Mouse (Mus musculus) forebrain, embryonic 11.5 days (tissue): Measurements from ENCODE around the gene Gps2. TPM values are rescaled to one million over a fixed set of nuclear protein-coding genes. Genes with fewer than 3 reads are reported as not detected.
"Not testable (repeated sequence)": the region's sequence is repeated elsewhere in the genome, so short reads cannot be mapped to it uniquely, and the experiment has no call there.

Experiments
- ATAC-seq: fragments of 200-750 bp; cut with Nextera tagmentation; replicated peaks from 2 replicates; pipeline ENCODE4 v1.8.0; 2017; ENCODE audit warnings: moderate TSS enrichment; ENCODE audit not compliant: low FRiP score
- DNase-seq: peaks from one replicate; pipeline ENCODE4 v3.0.0-alpha.2; 2017; ENCODE audit warnings: low spot score
- H3K27ac ChIP-seq: fragments of 300-500 bp; sonication (generic); 2 replicates; pipeline ENCODE4 v1.5.1; 2014; ENCODE audit warnings: low read depth, low read length
- H3K27me3 ChIP-seq: fragments of 300-500 bp; sonication (generic); 2 replicates; pipeline ENCODE4 v1.6.1; 2014; ENCODE audit warnings: mild to moderate bottlenecking, low read length, mixed read lengths; ENCODE audit not compliant: control insufficient read depth, insufficient read depth
- H3K36me3 ChIP-seq: fragments of 300-500 bp; sonication (generic); 2 replicates; pipeline ENCODE4 v1.6.1; 2014; ENCODE audit warnings: mild to moderate bottlenecking, low read length, moderate library complexity, mixed read lengths; ENCODE audit not compliant: control insufficient read depth, insufficient read depth
- H3K4me1 ChIP-seq: fragments of 300-500 bp; sonication (generic); replicated peaks from 2 replicates; pipeline ENCODE4 v1.6.1; 2014; ENCODE audit warnings: low read length, mixed read lengths; ENCODE audit not compliant: control insufficient read depth, insufficient read depth
- H3K4me2 ChIP-seq: fragments of 300-500 bp; sonication (generic); 2 replicates; pipeline ENCODE4 v1.6.1; 2014; ENCODE audit warnings: low read depth, mild to moderate bottlenecking, low read length, moderate library complexity, mixed read lengths; ENCODE audit not compliant: severe bottlenecking
- H3K4me3 ChIP-seq: fragments of 300-500 bp; sonication (generic); 2 replicates; pipeline ENCODE4 v1.5.1; 2014; ENCODE audit warnings: low read depth, low read length
- H3K9ac ChIP-seq: fragments of 300-500 bp; sonication (generic); 2 replicates; pipeline ENCODE4 v1.6.1; 2014; ENCODE audit warnings: low read length
- H3K9me3 ChIP-seq: fragments of 300-500 bp; sonication (generic); 2 replicates; pipeline ENCODE4 v1.6.1; 2016; ENCODE audit warnings: low read length, mixed read lengths; ENCODE audit not compliant: control insufficient read depth
- WGBS: fragments of 180-500 bp; shearing (Covaris S2); extraction: QIAGEN DNeasy Blood & Tissue Kit; methylation state at CpG from one replicate; pipeline ENCODE4 v1.1.7; 2014; 5-methylcytosine and 5-hydroxymethylcytosine counted together
- polyA plus RNA-seq: library from polyadenylated mRNA; unstranded; fragments of >200 nt; fragmentation: Nextera tagmentation; extraction: Ambion mirVana; gene quantifications from 2 replicates; pipeline ENCODE4 v1.2.1, GENCODE M21; 2014

Gps2 gene
- polyA plus RNA-seq, 1 experiment from 2014 or later = 99.2 TPM

DNA sequence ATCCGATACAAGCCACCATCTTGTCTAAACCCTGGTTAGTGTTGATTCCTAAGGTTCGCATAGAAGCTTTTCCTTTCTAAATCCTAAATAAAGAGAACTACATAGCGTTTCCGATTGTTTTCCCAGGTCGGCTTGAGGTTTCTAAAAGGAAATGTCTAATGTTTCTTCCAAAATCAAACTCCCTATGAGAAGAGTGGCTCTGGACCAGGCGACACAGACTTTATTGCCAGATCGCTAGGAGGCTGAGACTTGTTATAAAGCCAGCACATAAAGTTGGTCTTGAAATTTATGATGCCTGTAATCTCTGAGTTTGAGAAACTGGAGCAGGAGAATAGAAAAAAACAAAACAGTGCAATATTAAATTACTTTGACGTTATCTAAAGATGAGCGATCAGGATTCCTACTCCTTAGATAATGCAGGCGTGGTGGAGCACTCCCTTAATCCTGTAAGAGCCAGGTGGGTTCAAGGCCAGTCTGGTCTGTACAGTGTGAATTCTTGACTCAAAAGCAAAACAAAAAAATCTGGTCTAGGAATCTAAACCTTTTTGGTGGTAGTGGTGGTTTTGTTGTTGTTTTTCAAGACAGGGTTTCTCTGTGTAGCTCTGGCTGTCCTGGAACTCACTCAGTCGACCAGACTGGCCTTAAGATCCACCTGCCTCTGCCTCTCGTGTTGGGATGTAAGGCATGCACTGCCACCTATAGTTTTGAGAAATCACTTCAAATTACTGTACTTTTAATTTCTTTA lies 8.5 kb downstream of the Gps2 start:
- DNase-seq = no peak
- WGBS = 5% methylated on average over 12 of the region's 12 CpGs

DNA sequence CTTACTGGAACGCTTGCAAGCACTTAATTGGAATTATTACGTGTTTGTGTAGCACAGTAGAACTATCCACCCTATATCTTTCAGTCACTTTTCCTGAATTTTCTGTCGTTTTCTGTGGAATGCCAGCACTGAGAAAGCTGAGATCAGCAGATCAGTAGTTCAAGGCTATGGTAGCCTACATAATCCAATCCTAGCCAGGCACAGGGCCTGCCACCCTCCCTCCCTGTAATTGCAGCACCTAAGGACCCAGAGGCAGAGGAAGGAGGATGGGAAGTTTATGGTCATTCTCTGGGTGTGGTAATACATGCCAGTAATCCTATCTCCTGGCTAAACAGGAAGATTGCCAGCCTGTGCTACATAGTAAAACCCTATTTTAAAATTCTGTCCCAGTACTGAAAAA lies 9.1 kb downstream of the Gps2 start:
- peak overlapping the region; percentile 69; the same call in 1 of the 2 replicates for H3K9ac ChIP-seq
- H3K4me3 ChIP-seq = no peak overlapping the region
- no peak for DNase-seq

More for the DNA sequence above, 8.5 kb downstream of the Gps2 start:
- H3K36me3 ChIP-seq = peaks cover 7% of the 10 kb centered on the region
- no peaks in the 10 kb centered on the region for H3K9me3 ChIP-seq
- H3K27me3 ChIP-seq = no peaks in the 10 kb centered on the region
- H3K27ac ChIP-seq = peak overlapping the region; percentile 94
- H3K4me1 ChIP-seq = peaks cover 14% of the 10 kb centered on the region
- H3K4me2 ChIP-seq = peak overlapping the region; percentile 93
- peak overlapping the region; percentile 97 for H3K4me3 ChIP-seq
- no peak for ATAC-seq
- H3K9ac ChIP-seq = peak overlapping the region; percentile 69

DNA sequence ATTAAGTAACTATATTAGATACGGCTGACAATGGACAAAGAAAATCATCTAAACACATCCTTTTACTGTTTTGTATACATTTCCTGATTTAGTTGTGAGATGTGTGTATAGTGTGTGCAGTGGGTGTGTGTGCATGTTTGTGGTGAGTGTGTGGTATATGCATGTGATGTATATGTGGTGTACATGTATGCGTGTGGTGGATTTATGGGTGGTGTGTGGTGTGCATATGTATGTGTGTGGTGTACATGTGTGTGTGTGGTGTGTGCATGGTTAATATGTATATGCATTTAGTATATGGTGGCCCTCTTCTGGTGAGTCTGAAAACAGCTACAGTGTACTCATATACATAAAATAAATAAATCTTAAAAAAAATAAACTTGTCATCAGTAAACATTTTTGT lies 13.8 kb downstream of the Gps2 start:
- DNase-seq (no peak), ATAC-seq (no peak)
- Histone ChIP-seq H3K9me3 (no peaks in the 10 kb centered on the region), H3K27me3 (no peaks in the 10 kb centered on the region), H3K9ac (no peak overlapping the region), H3K4me2 (no peak overlapping the region), H3K4me1 (peaks cover 3% of the 10 kb centered on the region; the same call in 1 of the 2 replicates), H3K4me3 (no peak overlapping the region), H3K27ac (no peak overlapping the region), H3K36me3 (no peaks in the 10 kb centered on the region)
- WGBS = 94% methylated on average over 2 of the region's 2 CpGs

More for the DNA sequence above, 9.1 kb downstream of the Gps2 start:
- Histone ChIP-seq H3K36me3 (peaks cover under 1% of the 10 kb centered on the region; the same call in 1 of the 2 replicates), H3K4me1 (peaks cover 14% of the 10 kb centered on the region), H3K4me2 (peak overlapping the region; percentile 93; the same call in 1 of the 2 replicates), H3K27me3 (no peaks in the 10 kb centered on the region), H3K9me3 (no peaks in the 10 kb centered on the region), H3K27ac (no peak overlapping the region)
- 72% methylated on average over 3 of the region's 3 CpGs for WGBS
- no peak for ATAC-seq

DNA sequence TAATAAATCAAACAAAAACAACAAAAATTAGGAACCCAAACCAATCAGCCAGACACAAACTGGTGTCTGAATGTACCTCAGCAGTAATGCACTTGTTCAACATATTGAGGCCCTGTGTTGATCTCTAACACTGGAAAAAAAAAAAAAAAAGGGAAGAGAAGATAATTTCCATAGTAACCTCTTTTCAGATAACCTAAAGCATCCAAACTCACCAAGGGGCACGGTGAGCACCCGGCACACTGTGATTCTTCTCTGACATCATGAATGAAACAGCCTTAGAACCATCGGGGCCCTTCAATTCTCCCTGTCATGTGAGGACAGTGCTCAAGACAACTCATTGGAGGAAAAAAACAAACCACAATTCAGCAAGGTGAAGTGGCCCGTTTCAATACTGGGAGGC lies 16.0 kb downstream of the Gps2 start:
- no peak for ATAC-seq
- H3K9me3 ChIP-seq = no peaks in the 10 kb centered on the region
- 85% methylated on average over 4 of the region's 4 CpGs for WGBS
- peaks cover 2% of the 10 kb centered on the region; the same call in 1 of the 2 replicates for H3K27me3 ChIP-seq
- no peak overlapping the region for H3K4me2 ChIP-seq
- H3K4me1 ChIP-seq = peaks cover 2% of the 10 kb centered on the region; the same call in 1 of the 2 replicates
- no peak overlapping the region for H3K27ac ChIP-seq
- no peak overlapping the region for H3K9ac ChIP-seq
- no peak for DNase-seq
- no peak overlapping the region for H3K4me3 ChIP-seq
- no peaks in the 10 kb centered on the region for H3K36me3 ChIP-seq

DNA sequence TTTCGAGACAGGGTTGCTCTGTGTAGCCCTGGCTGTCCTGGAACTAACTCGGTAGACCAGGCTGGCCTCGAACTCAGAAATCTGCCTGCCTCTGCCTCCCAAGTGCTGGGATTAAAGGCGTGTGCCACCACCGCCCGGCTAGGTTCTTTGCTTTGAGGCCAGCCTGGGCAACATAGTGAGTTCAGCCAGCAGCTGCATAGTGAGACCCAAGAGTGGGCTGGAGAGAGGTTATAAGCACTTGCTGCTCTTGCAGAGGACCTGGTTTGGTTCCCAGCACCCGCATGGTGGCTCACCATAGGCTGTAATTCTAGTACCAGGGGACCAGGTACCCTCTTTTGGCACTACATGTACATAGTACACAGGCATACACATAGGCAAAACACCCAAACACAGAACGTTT lies 16.5 kb downstream of the Gps2 start:
- WGBS = 90% methylated on average over 8 of the region's 8 CpGs
- not testable (repeated sequence) for H3K27ac ChIP-seq, H3K4me2 ChIP-seq, ATAC-seq, H3K9ac ChIP-seq, H3K36me3 ChIP-seq, H3K4me1 ChIP-seq, DNase-seq, H3K9me3 ChIP-seq, H3K4me3 ChIP-seq, H3K27me3 ChIP-seq

DNA sequence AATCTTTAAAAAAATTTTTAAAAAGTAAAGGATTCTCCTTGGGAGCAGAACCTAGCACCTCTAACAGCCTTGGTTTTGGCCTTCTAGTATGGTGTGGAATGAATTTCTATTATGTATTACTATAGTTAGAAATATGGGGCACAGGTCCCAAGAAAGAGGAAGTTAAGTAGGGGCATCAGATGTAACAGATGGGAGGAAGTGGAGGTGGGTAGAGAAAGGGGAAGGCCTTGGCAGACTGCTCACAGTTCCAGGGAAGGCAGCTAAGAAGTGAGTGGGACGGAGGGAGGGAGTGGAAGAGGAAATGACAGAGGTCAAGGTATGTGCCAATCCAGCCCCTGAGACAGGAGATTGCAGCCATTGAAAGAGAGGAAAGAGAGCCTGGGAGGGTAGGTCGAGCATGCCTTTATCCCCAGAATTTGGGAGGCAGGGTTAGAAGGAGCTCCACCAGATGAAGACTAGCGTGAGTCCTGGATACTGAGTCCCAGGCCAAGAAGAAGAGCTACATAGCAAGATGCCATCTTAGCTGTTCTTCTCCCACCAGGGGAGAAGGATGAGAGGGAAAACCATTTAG lies 17.4 kb downstream of the Gps2 start:
- peaks cover 8% of the 10 kb centered on the region; the same call in 1 of the 2 replicates for H3K27me3 ChIP-seq
- ATAC-seq (no peak), DNase-seq (no peak)
- H3K4me1 ChIP-seq = peaks cover 5% of the 10 kb centered on the region; the same call in 1 of the 2 replicates
- H3K4me3 ChIP-seq = no peak overlapping the region
- H3K27ac ChIP-seq = no peak overlapping the region
- no peaks in the 10 kb centered on the region for H3K9me3 ChIP-seq
- no peak overlapping the region for H3K4me2 ChIP-seq
- 72% methylated on average over 3 of the region's 3 CpGs for WGBS
- H3K36me3 ChIP-seq = no peaks in the 10 kb centered on the region
- no peak overlapping the region for H3K9ac ChIP-seq

DNA sequence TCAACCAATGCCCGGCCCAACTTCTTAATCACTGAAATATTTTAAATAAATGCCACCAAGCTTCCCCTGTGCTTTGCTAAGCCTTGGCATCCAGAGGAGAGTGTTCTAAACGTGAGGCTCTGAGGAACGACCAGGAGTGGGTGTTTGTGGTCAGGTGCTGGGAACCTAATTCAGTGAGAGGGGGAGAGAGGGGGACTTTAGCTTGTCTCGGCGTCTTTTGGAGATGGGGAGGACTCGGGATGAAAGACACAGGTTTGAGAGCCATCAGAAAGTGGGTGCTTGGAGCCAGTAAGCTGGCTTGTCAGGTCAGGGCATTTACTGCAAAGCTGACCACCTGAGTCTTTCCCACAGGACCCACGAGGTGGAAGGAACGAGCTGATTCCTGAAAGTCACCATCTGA lies 18.1 kb downstream of the Gps2 start:
- no peak for ATAC-seq
- Histone ChIP-seq H3K4me3 (no peak overlapping the region), H3K27me3 (peaks cover 15% of the 10 kb centered on the region), H3K9me3 (no peaks in the 10 kb centered on the region), H3K4me2 (no peak overlapping the region), H3K9ac (no peak overlapping the region), H3K4me1 (peaks cover 11% of the 10 kb centered on the region), H3K27ac (no peak overlapping the region), H3K36me3 (no peaks in the 10 kb centered on the region)
- whole genome bisulfite sequencing = 79% methylated on average over 8 of the region's 8 CpGs
- DNase-seq = no peak

DNA sequence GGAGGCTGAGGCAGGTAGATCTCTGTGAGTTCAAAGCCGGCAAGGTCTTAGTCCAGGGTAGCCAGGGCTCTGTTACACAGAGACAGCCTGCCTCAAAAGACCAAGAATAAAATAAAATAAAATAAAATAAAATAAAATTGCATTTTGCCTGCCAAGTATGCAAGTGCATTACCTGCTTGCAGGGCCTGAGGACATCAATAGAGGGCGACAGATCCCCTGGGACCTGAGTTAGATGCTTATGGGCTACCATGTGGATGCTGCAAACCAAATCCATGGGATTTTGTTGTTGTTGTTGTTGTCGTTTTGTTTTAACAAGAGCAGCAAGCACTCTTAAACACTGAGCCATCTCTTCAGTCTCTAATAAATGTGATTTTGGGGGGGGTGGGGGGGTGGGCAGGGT lies 18.6 kb downstream of the Gps2 start:
- H3K36me3 ChIP-seq = no peaks in the 10 kb centered on the region
- H3K4me1 ChIP-seq = peaks cover 12% of the 10 kb centered on the region
- no peak overlapping the region for H3K4me2 ChIP-seq
- 45% methylated on average over 3 of the region's 3 CpGs for WGBS
- no peaks in the 10 kb centered on the region for H3K9me3 ChIP-seq
- H3K9ac ChIP-seq = no peak overlapping the region
- ATAC-seq (no peak), DNase-seq (no peak)
- no peak overlapping the region for H3K4me3 ChIP-seq
- no peak overlapping the region for H3K27ac ChIP-seq
- peaks cover 20% of the 10 kb centered on the region for H3K27me3 ChIP-seq
